Mouse (Mus musculus) CH12.LX (cell line): ENCODE measurements around the gene Zfp882. TPM values are rescaled to one million over a fixed set of nuclear protein-coding genes. Genes with fewer than 3 reads are reported as not detected.

Source experiments
- DNase-seq: peaks from one replicate; pipeline ENCODE4 v3.0.0-alpha.2; 2013; ENCODE audit errors: extremely low read depth
- H3K27ac ChIP-seq: 2 replicates; pipeline ENCODE4 v1.5.1; 2012; ENCODE audit warnings: low read depth, mild to moderate bottlenecking, control low read depth, moderate library complexity; ENCODE audit not compliant: insufficient read depth
- H3K27me3 ChIP-seq: replicated peaks from 2 replicates; pipeline ENCODE3; 2012; ENCODE audit warnings: inconsistent platforms
- H3K36me3 ChIP-seq, 2 experiments: replicated peaks in 1 of 2; 2 replicates each; pipeline versions ENCODE3 to v1.6.1; 2012; ENCODE audit warnings: inconsistent platforms in 1 of 2, low read length in 1 of 2, mild to moderate bottlenecking in 1 of 2, mixed read lengths in 1 of 2, moderate library complexity in 1 of 2; ENCODE audit not compliant: control insufficient read depth in 1 of 2, insufficient read depth in 1 of 2
- H3K4me1 ChIP-seq, 2 experiments: 2 replicates each; pipeline ENCODE4 v1.6.1; 2012; ENCODE audit warnings: inconsistent platforms in 1 of 2, moderate library complexity in 1 of 2; ENCODE audit not compliant: insufficient read depth in 2 of 2, control insufficient read depth in 1 of 2
- H3K4me2 ChIP-seq: 2 replicates; pipeline ENCODE4 v1.6.1; 2012; ENCODE audit warnings: low read depth, mild to moderate bottlenecking, control low read depth; ENCODE audit not compliant: poor library complexity, insufficient read depth, severe bottlenecking
- H3K4me3 ChIP-seq, 3 experiments: fragments of 150-350 bp in 1 of 3; sonication (generic) in 1 of 3; replicated peaks in 1 of 3; 2 replicates each; pipeline versions ENCODE3 to v1.5.1; 2011 to 2012; ENCODE audit warnings: low read depth in 2 of 3, low read length in 2 of 3, mild to moderate bottlenecking in 2 of 3, moderate library complexity in 2 of 3, control low read depth in 1 of 3, improper control_type of control experiment in 1 of 3, inconsistent platforms in 1 of 3, mixed read lengths in 1 of 3; ENCODE audit not compliant: poor library complexity in 1 of 3
- H3K79me2 ChIP-seq: replicated peaks from 2 replicates; pipeline ENCODE4 v1.6.1; 2012; ENCODE audit warnings: mild to moderate bottlenecking, moderate library complexity; ENCODE audit not compliant: control insufficient read depth, poor library complexity, insufficient read depth, severe bottlenecking; ENCODE audit errors: extremely low read depth
- H3K9ac ChIP-seq: 2 replicates; pipeline ENCODE4 v1.6.1; 2012; ENCODE audit warnings: low read depth, mild to moderate bottlenecking, control low read depth, moderate library complexity; ENCODE audit not compliant: insufficient read depth
- H3K9me3 ChIP-seq: replicated peaks from 2 replicates; pipeline ENCODE3; 2012; ENCODE audit warnings: low read length, inconsistent platforms, mixed read lengths
- BHLHE40 ChIP-seq: IDR thresholded peaks from 2 replicates; pipeline ENCODE4 v1.6.1; 2011; ENCODE audit warnings: mild to moderate bottlenecking, low read depth, low read length, improper control_type of control experiment
- CHD1 ChIP-seq: IDR thresholded peaks from 2 replicates; pipeline ENCODE4 v1.6.1; 2012; ENCODE audit warnings: low read depth, low read length, improper control_type of control experiment, inconsistent platforms
- CTCF ChIP-seq, 2 experiments: IDR thresholded peaks in 1 of 2; conservative IDR thresholded peaks in 1 of 2; 2 replicates each; pipeline ENCODE4 v1.5.1; 2011 to 2012; ENCODE audit warnings: low read depth in 2 of 2, low read length in 2 of 2, improper control_type of control experiment in 1 of 2, inconsistent platforms in 1 of 2, mild to moderate bottlenecking in 1 of 2, moderate library complexity in 1 of 2
- E2F4 ChIP-seq: IDR thresholded peaks from 2 replicates; pipeline ENCODE4 v1.6.1; 2011; ENCODE audit warnings: low read depth, low read length, improper control_type of control experiment; ENCODE audit not compliant: insufficient replicate concordance
- ELF1 ChIP-seq: IDR thresholded peaks from 2 replicates; pipeline ENCODE4 v1.6.1; 2014; ENCODE audit warnings: low read depth, mild to moderate bottlenecking, inconsistent platforms, low read length, improper control_type of control experiment
- JUN ChIP-seq: IDR thresholded peaks from 2 replicates; pipeline ENCODE4 v1.6.1; 2011; ENCODE audit warnings: low read depth, mild to moderate bottlenecking, low read length, improper control_type of control experiment, moderate library complexity; ENCODE audit not compliant: insufficient read depth
- MXI1 ChIP-seq: IDR thresholded peaks from 2 replicates; pipeline ENCODE4 v1.6.1; 2011; ENCODE audit warnings: mild to moderate bottlenecking, low read depth, low read length, improper control_type of control experiment
- MYC ChIP-seq: IDR thresholded peaks from 2 replicates; pipeline ENCODE4 v1.6.1; 2011; ENCODE audit warnings: low read depth, mild to moderate bottlenecking, improper control_type of control experiment, low read length
- NELFE ChIP-seq: IDR thresholded peaks from 2 replicates; pipeline ENCODE4 v1.6.1; 2011; ENCODE audit warnings: low read depth, low read length, improper control_type of control experiment
- NRF1 ChIP-seq: IDR thresholded peaks from 2 replicates; pipeline ENCODE4 v1.6.1; 2014; ENCODE audit warnings: low read depth, mild to moderate bottlenecking, inconsistent platforms, low read length, improper control_type of control experiment, moderate library complexity
- POLR2A ChIP-seq: IDR thresholded peaks from 2 replicates; pipeline ENCODE4 v1.6.1; 2011; ENCODE audit warnings: low read depth, mild to moderate bottlenecking, improper control_type of control experiment, low read length
- POLR2AphosphoS2 ChIP-seq: IDR thresholded peaks from 2 replicates; pipeline ENCODE4 v1.6.1; 2011; ENCODE audit warnings: low read depth, low read length, improper control_type of control experiment
- RAD21 ChIP-seq: IDR thresholded peaks from 2 replicates; pipeline ENCODE4 v1.6.1; 2011; ENCODE audit warnings: low read depth, mild to moderate bottlenecking, low read length, improper control_type of control experiment, moderate library complexity
- RCOR1 ChIP-seq: conservative IDR thresholded peaks from 2 replicates; pipeline ENCODE4 v1.6.1; 2012; ENCODE audit warnings: low read depth, mild to moderate bottlenecking, inconsistent platforms, low read length, improper control_type of control experiment
- SIN3A ChIP-seq: IDR thresholded peaks from 2 replicates; pipeline ENCODE4 v1.6.1; 2012; ENCODE audit warnings: low read length, improper control_type of control experiment, inconsistent platforms
- TBP ChIP-seq: conservative IDR thresholded peaks from 2 replicates; pipeline ENCODE4 v1.6.1; 2011; ENCODE audit warnings: low read depth, low read length, improper control_type of control experiment
- TCF12 ChIP-seq: IDR thresholded peaks from 2 replicates; pipeline ENCODE4 v1.6.1; 2014; ENCODE audit warnings: low read depth, mild to moderate bottlenecking, inconsistent platforms, low read length, improper control_type of control experiment
- UBTF ChIP-seq: IDR thresholded peaks from 2 replicates; pipeline ENCODE4 v1.6.1; 2012; ENCODE audit warnings: low read depth, mild to moderate bottlenecking, inconsistent platforms, low read length, improper control_type of control experiment, moderate library complexity
- ZKSCAN1 ChIP-seq: IDR thresholded peaks from 2 replicates; pipeline ENCODE4 v1.6.1; 2012; ENCODE audit warnings: low read depth, inconsistent platforms, low read length, improper control_type of control experiment, borderline replicate concordance
- dilution Hi-C: fragments of 300-500 bp; cut with MboI; formaldehyde crosslinking; loops from 2 replicates; pipeline ENCODE4 v1.14.3; 2020; ENCODE audit warnings: low sequenced_read_pairs; ENCODE audit not compliant: extremely low pct_unique_long_range_greater_than_20kb, extremely low pct_ligation_motif_present
- in situ Hi-C: fragments of 300-500 bp; cut with MboI; formaldehyde crosslinking; loops from 3 replicates; pipeline ENCODE4 v1.14.3; 2019; ENCODE audit warnings: low sequenced_read_pairs, low pct_ligation_motif_present, low pct_unique_long_range_greater_than_20kb, mixed read lengths
- polyA plus RNA-seq: library from polyadenylated mRNA; unstranded; fragments of >175 nt; gene quantifications from 2 replicates; pipeline ENCODE4 v1.2.1, GENCODE M21; 2012; ENCODE audit warnings: low read depth; ENCODE audit not compliant: insufficient read length
- total RNA-seq, 2 experiments: library from RNA; depleted of rRNA; stranded (reverse); fragments of 300-350 nt in 1 of 2; fragments of >200 nt in 1 of 2; gene quantifications; 2 replicates each; pipeline ENCODE4 v1.2.3; 2012 to 2014

The Zfp882 gene
- total and polyA plus RNA-seq, 3 experiments, result 2.6 to 5.2 (median 4.0) TPM

- Histone ChIP-seq H3K9me3 (peaks cover 19% of the 10 kb centered on the region), H3K27me3 (no peaks in the 10 kb centered on the region)
- no peak for DNase-seq
- in situ Hi-C loops, result no loop called here
- TF ChIP-seq RAD21 (no peak), E2F4 (no peak), ZKSCAN1 (no peak), MXI1 (no peak), NRF1 (no peak), RCOR1 (no peak), POLR2A (no peak), CHD1 (no peak), BHLHE40 (no peak)
- TF ChIP-seq, all 38 proteins: peak for 0
- dilution Hi-C loops, result no loop called here
- Histone ChIP-seq H3K27ac (no peak overlapping the region), H3K36me3 (peaks cover 33 to 81% of the 10 kb centered on the region in 2 experiments), H3K4me3 (no peak overlapping the region), H3K4me2 (no peak overlapping the region), H3K9ac (no peak overlapping the region), H3K4me1 (peaks cover 0 to 21% of the 10 kb centered on the region in 2 experiments; a peak in 2 of 4 replicates), H3K79me2 (peaks cover 7% of the 10 kb centered on the region)
These were observed 55.6 kb downstream of the Zfp882 start for GRCm38 (mm10) chr8:71964051-71964450.

- H3K36me3 ChIP-seq, result peaks cover 33 to 84% of the 10 kb centered on the region in 2 experiments
- TF ChIP-seq ELF1 (no peak), TCF12 (no peak), NELFE (no peak), UBTF (no peak), POLR2A (no peak), TBP (no peak), SIN3A (no peak), CTCF (conservative IDR thresholded peaks at IDR 0.05 in 1 of 2, IDR thresholded peaks at IDR 0.05 in 1 of 2; ENCODE audit: low read depth in 2 of 2, low read length in 2 of 2) (no peak), E2F4 (no peak), MYC (no peak), POLR2AphosphoS2 (no peak), JUN (no peak)
- no peak overlapping the region for H3K4me2 ChIP-seq
- no peak overlapping the region for H3K27ac ChIP-seq
- dilution Hi-C loops (no loop called here), in situ Hi-C loops (no loop called here)
- H3K27me3 ChIP-seq, result no peaks in the 10 kb centered on the region
- peaks cover 19% of the 10 kb centered on the region for H3K9me3 ChIP-seq
- H3K79me2 ChIP-seq, result peaks cover under 1% of the 10 kb centered on the region; the same call in 1 of the 2 replicates
- no peak overlapping the region for H3K9ac ChIP-seq
- H3K4me1 ChIP-seq, result peaks cover 0 to 15% of the 10 kb centered on the region in 2 experiments; a peak in 2 of 4 replicates
- no peak overlapping the region for H3K4me3 ChIP-seq
- no peak for DNase-seq
These were observed 56.8 kb downstream of the Zfp882 start for GRCm38 (mm10) chr8:71965166-71965565.

Other genes starting within 250 kb of the Zfp882 start
- gene Unc13a, start 236.9 kb upstream of the Zfp882 start, total RNA-seq (2012; rRNA removed), result 1.0 and 1.7 TPM in 2 replicates
- gene Unc13a, start 236.9 kb upstream of the Zfp882 start, total RNA-seq (2014; rRNA removed), result 0.55 and 0.68 TPM in 2 replicates
- gene Unc13a, start 236.9 kb upstream of the Zfp882 start, polyA plus RNA-seq, result 0.79 and 2.1 TPM in 2 replicates
- gene Jak3, start 232.3 kb upstream of the Zfp882 start, total RNA-seq (2012; rRNA removed), result 39.2 and 47.1 TPM in 2 replicates
- gene Jak3, start 232.3 kb upstream of the Zfp882 start, total RNA-seq (2014; rRNA removed), result 13.3 and 15.0 TPM in 2 replicates
- 35.6 and 37.8 TPM in 2 replicates for gene Jak3, start 232.3 kb upstream of the Zfp882 start, polyA plus RNA-seq
- gene Insl3, start 219.4 kb upstream of the Zfp882 start, total RNA-seq (2012; rRNA removed), result 8.7 and 9.8 TPM in 2 replicates
- 1.9 and 3.0 TPM in 2 replicates for gene Insl3, start 219.4 kb upstream of the Zfp882 start, total RNA-seq (2014; rRNA removed)
- gene Insl3, start 219.4 kb upstream of the Zfp882 start, polyA plus RNA-seq, result 14.4 and 21.4 TPM in 2 replicates
- gene B3gnt3, start 206.8 kb upstream of the Zfp882 start, total RNA-seq (2012; rRNA removed), result 0.63 and 0.98 TPM in 2 replicates
- gene B3gnt3, start 206.8 kb upstream of the Zfp882 start, total RNA-seq (2014; rRNA removed), result 0.09 TPM in 1 of 2 replicates, not detected in the other
- 0.24 and 0.26 TPM in 2 replicates for gene B3gnt3, start 206.8 kb upstream of the Zfp882 start, polyA plus RNA-seq
- 95.5 and 99.8 TPM in 2 replicates for gene Fcho1, start 182.9 kb upstream of the Zfp882 start, total RNA-seq (2012; rRNA removed)
- gene Fcho1, start 182.9 kb upstream of the Zfp882 start, total RNA-seq (2014; rRNA removed), result 39.3 and 40.2 TPM in 2 replicates
- gene Fcho1, start 182.9 kb upstream of the Zfp882 start, polyA plus RNA-seq, result 77.5 and 82.0 TPM in 2 replicates
- 2.8 and 2.9 TPM in 2 replicates for gene Zfp709, start 26.6 kb upstream of the Zfp882 start, total RNA-seq (2012; rRNA removed)
- gene Zfp709, start 26.6 kb upstream of the Zfp882 start, total RNA-seq (2014; rRNA removed), result 3.6 and 4.5 TPM in 2 replicates
- 0.94 and 1.4 TPM in 2 replicates for gene Zfp709, start 26.6 kb upstream of the Zfp882 start, polyA plus RNA-seq
- gene Zfp617, start within 50 bp of the Zfp882 start, total RNA-seq (2012; rRNA removed), result 9.5 and 10.7 TPM in 2 replicates
- gene Zfp617, start within 50 bp of the Zfp882 start, total RNA-seq (2014; rRNA removed), result 24.9 and 30.3 TPM in 2 replicates
- 8.6 and 14.7 TPM in 2 replicates for gene Zfp617, start within 50 bp of the Zfp882 start, polyA plus RNA-seq
- gene Zfp961, start 42.4 kb downstream of the Zfp882 start, total RNA-seq (2012; rRNA removed), result 5.9 and 7.6 TPM in 2 replicates
- gene Zfp961, start 42.4 kb downstream of the Zfp882 start, total RNA-seq (2014; rRNA removed), result 21.4 and 25.8 TPM in 2 replicates
- 13.5 and 14.9 TPM in 2 replicates for gene Zfp961, start 42.4 kb downstream of the Zfp882 start, polyA plus RNA-seq
- 12.7 and 13.5 TPM in 2 replicates for gene Cyp4f18, start 101.0 kb downstream of the Zfp882 start, total RNA-seq (2012; rRNA removed)
- 37.4 and 38.3 TPM in 2 replicates for gene Cyp4f18, start 101.0 kb downstream of the Zfp882 start, total RNA-seq (2014; rRNA removed)
- 31.7 and 34.8 TPM in 2 replicates for gene Cyp4f18, start 101.0 kb downstream of the Zfp882 start, polyA plus RNA-seq
- not detected in 2 replicates for gene Olfr372, start 132.6 kb downstream of the Zfp882 start, total RNA-seq (2012; rRNA removed)
- not detected in 2 replicates for gene Olfr372, start 132.6 kb downstream of the Zfp882 start, total RNA-seq (2014; rRNA removed)
- not detected in 2 replicates for gene Olfr372, start 132.6 kb downstream of the Zfp882 start, polyA plus RNA-seq
- 0.04 TPM in 1 of 2 replicates, not detected in the other for gene Olfr373, start 174.6 kb downstream of the Zfp882 start, total RNA-seq (2012; rRNA removed)
- not detected in 2 replicates for gene Olfr373, start 174.6 kb downstream of the Zfp882 start, total RNA-seq (2014; rRNA removed)
- 0.29 and 0.30 TPM in 2 replicates for gene Olfr373, start 174.6 kb downstream of the Zfp882 start, polyA plus RNA-seq
- not detected in 2 replicates for gene Olfr374, start 198.4 kb downstream of the Zfp882 start, total RNA-seq (2012; rRNA removed)
- not detected in 2 replicates for gene Olfr374, start 198.4 kb downstream of the Zfp882 start, total RNA-seq (2014; rRNA removed)
- gene Olfr374, start 198.4 kb downstream of the Zfp882 start, polyA plus RNA-seq, result 0.19 TPM in 1 of 2 replicates, not detected in the other
- 94.8 and 96.2 TPM in 2 replicates for gene Tpm4, start 226.4 kb downstream of the Zfp882 start, total RNA-seq (2012; rRNA removed)
- 284 and 318 TPM in 2 replicates for gene Tpm4, start 226.4 kb downstream of the Zfp882 start, total RNA-seq (2014; rRNA removed)
- gene Tpm4, start 226.4 kb downstream of the Zfp882 start, polyA plus RNA-seq, result 203 and 218 TPM in 2 replicates